Mouse (Mus musculus): ENCODE data around the gene Zfp775.

Gene Zfp775

DNA sequence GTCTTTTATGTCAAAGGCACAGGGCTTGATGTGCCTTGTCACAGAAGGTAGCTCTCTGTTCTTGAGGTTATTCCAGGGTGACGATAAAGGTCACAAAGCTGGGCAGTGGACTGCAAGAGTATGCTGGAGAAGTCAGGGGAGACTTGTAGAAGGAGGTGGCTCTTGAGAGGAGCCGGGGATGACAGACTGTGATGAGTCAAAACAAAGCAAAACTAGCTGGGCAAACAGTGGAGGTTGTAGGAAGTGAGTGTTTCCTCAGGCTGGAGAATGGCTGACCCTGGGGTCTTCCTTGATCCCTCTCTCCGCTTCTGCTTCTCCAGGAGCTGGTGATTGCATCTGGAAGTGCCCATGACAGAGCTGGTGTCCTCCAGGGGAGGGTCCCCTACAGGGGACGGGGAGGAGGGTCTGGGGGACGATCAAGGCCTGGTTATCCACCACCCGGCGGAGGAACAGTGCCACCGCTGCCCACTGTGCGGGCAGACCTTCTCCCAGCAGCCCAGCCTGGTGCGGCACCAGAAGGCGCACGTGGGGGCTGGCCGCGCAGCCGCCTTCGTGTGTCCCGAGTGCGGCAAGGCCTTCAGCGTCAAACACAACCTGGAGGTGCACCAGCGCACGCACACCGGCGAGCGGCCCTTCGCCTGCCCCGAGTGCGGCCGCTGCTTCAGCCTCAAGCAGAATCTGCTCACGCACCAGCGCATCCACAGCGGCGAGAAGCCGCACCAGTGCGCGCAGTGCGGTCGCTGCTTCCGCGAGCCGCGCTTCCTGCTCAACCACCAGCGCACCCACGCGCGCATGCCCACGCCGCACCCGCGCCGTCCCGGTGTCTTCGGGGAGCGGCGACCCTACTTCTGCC, 27.2 kb downstream of the Zfp775 start:
- DNase-seq (ENCODE audit: low read depth): no peak

- DNase-seq (ENCODE audit: low read depth): no peak
Observed at GRCm38 (mm10) chr6:48629661-48630034, 27.8 kb downstream of the Zfp775 start.

DNA sequence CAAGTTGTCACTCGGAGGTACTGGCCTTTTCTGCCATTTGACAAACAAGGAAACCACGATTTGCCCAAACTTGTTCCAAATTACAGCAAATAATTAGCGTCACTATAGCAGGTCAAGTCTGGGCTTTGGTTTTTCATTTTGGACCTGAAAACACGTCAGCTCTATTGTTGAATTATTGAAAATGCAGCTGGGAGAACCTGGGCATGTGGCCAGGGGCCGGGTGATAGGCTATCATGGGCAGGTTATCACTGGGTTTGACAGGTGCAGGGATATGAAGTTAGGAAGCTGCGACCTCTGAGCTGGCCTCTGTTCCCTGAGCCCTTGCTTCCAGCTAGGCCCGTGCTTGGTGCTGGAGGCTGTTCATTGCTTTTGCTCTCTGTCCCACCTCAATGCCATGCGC, 29.0 kb downstream of the Zfp775 start:
- no peak for DNase-seq (ENCODE audit: low read depth)

GRCm38 (mm10) chr6:48635105-48635504, 33.2 kb downstream of the Zfp775 start:
- DNase-seq (ENCODE audit: low read depth): no peak

DNA sequence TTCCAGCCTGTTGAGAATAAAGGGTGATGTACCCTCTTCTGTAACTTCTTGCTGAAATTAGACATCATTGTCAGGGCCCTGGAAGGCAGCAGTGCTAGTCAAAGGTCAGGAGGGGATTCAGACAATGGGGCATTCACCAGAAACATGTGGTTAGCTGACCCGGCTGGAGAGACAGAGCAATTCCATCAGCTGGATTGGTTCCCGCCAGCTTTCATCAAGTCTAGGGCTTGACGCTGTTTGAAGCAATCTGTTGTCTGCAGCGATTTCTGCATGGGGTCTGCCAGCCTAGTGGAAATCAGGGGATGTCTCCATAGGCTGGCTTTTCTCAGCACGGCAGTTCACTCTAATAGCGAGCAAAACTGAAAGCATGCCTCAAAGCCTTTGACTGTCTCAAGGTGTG, 34.7 kb downstream of the Zfp775 start:
- DNase-seq (ENCODE audit: low read depth): no peak

DNA sequence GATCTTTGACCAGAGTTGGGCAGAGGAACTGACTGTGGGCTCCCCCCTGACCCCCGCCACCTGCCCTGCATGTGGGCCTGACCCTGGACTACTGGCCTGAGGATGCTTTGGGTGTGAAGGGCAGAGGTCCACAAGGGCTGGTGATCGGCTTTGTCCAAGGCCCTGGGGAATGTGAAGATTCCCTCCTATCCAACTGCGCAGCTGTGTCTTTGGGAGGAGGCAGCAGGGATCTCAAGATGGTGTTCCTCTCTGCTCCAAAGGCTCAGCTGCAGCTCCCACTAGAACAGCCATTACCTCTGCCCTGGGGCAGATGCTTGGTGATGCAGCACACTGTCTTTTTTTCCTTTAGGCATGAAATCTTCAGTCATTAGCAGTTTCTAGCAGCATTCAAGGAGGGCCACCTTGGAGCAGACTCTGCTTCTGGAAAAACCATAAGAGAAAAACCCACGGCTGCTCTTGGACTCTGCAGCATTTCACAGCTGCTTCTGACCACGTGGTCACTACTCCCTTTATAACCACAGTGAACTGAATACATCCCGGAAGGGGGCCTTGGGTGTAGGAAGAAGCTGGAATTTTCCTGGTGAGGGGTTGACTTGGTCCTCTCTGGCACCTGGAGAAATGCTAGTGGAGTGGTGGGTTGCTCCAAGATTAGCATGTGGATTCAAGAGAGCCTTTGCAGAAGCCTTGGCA, 36.1 kb downstream of the Zfp775 start:
- no peak for DNase-seq (ENCODE audit: low read depth)

DNA sequence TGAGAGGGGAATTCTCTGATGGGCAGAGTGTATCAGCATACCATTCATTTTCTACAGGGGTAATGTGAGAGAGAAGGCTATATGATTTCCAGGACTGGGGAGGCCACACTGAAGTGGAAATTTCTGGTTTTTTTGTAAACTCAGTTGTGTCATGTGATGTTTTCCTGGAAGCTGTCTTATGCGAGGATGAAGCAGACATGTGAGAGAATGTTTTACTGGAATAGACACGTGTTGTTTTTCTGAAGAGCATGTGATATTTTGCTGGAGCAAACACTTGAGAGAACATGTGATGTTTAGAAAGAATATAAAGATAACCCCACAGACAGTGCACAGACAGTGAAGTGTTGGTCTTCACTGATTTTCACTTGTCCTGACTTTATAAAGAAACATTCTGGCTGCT, 36.7 kb downstream of the Zfp775 start:
- DNase-seq (ENCODE audit: low read depth): no peak

GRCm38 (mm10) chr6:48641391-48641790, 39.5 kb downstream of the Zfp775 start:
- no peak for DNase-seq (ENCODE audit: low read depth)

GRCm38 (mm10) chr6:48642764-48643292, 41.0 kb downstream of the Zfp775 start:
- no peak for DNase-seq (ENCODE audit: low read depth)

DNA sequence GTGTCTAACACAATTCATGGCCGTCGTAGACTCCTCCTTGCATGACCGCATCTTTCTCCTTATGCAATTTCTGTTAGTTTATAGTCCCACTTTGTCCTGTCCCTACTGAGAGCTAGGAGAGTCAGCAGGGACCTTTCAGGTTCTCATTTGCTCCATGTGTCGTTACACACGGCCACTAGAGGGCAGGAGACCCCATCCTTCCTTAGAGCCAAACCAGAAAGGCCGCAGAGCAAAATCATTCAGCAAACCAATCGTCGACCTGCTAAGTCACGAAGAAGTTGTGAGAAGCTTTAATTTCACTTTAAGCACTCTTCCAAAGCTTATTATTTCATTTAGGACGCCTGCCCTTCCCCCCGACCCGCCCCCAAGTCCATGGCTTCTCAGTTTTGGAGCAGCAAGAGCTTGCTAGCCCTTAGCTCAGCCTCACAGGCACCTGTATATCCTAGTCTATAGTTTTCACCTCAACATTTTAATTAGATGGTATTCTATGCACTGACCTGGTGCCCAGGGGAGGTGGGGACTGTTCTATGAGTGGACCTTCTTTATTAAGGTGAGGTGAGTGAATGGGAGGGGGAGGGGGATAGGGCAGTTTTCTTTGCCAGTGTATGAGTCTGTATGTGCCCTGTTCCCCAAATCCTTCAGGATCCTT, 43.9 kb downstream of the Zfp775 start:
- peak; percentile 73 for DNase-seq (ENCODE audit: low read depth)

DNA sequence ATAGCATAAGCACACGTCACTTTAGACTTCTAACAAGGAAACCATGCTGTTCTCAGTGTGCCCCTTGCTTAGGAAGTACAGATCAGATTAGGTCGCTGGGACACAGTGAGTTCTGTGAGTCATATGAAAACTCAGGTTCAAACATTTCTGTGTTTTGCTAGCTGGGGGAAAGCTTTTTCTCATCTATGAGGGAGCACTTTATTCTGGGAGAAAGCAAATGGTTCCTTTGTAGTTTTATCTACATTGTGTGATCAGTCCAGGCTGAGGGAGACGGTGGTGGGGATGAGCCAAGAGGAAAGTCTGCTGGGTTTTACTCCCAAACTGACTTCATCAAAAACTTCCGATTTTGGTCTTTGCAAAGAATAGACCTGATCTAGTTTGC, 44.4 kb downstream of the Zfp775 start:
- no peak for DNase-seq (ENCODE audit: low read depth)

DNA sequence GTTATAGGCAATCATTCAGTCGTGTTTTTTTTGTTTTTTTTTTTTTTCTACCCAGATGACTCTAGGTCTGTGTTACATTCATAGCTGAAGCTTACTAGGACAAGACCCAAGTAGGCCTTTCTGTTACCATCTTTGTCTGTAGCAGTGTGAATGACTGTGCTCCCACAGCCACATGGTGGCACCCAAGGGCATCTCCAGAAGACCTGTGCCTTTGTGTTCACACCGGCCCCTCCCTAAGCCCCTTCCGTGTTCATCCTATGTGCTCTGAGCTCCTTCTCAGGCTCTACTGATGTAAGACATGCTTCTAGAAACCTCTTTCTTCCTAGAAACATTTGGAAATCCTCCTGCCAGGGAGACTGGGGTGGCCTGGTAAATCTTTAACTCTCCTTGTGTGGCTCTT, 45.1 kb downstream of the Zfp775 start, which contains the start of gene Gimap8:
TSS of gene Gimap8 (plus strand) at position 240 of the 400 bp plus-strand sequence.
- peak; percentile 57 for DNase-seq (ENCODE audit: low read depth)

- no peak for DNase-seq (ENCODE audit: low read depth)
Observed at GRCm38 (mm10) chr6:48647611-48648010, 45.7 kb downstream of the Zfp775 start.

- no peak for DNase-seq (ENCODE audit: low read depth)
Observed at GRCm38 (mm10) chr6:48648779-48649178, 46.9 kb downstream of the Zfp775 start.

- DNase-seq (ENCODE audit: low read depth): no peak
Observed at GRCm38 (mm10) chr6:48650041-48650440, 48.2 kb downstream of the Zfp775 start.

DNA sequence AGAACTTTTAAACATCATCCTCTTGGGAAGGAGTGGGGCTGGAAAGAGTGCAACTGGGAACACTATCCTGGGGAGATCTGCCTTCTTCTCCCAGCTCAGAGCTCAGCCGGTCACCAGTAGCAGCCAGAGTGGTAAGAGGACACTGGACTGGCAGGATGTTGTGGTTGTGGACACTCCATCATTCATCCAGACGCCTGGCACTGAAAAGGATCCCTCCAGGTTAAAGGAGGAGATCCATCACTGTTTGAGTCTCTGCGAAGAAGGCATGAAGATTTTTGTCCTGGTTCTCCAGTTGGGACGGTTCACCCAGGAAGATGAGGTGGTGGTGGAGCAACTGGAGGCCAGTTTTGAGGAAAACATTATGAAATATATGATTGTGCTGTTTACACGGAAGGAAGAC, 56.9 kb downstream of the Zfp775 start:
- DNase-seq (ENCODE audit: low read depth): no peak

GRCm38 (mm10) chr6:48664750-48665149, 62.9 kb downstream of the Zfp775 start:
- DNase-seq (ENCODE audit: low read depth): no peak

GRCm38 (mm10) chr6:48665471-48665870, 63.6 kb downstream of the Zfp775 start:
- no peak for DNase-seq (ENCODE audit: low read depth)

DNA sequence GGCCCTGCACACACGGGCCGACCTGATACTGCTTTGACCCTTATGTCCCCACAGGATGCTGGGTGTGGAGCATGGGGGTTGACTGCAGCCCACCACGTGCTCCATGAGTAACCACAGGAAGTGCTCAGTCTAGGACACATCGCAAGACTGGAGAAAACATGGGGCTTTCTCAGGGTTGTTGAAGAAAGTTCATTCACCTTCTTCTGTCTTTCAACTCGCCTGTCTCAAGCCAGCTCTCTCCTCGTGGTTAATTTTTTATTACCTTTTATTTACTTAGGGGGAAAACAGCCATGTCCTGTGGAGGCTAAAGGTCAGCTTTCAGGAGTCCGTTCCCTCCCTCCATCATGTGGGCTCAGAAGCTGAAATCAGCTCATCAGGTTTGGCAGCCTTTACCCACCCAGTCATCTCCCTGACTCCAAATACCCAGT, 64.3 kb downstream of the Zfp775 start:
- DNase-seq (ENCODE audit: low read depth): no peak

DNA sequence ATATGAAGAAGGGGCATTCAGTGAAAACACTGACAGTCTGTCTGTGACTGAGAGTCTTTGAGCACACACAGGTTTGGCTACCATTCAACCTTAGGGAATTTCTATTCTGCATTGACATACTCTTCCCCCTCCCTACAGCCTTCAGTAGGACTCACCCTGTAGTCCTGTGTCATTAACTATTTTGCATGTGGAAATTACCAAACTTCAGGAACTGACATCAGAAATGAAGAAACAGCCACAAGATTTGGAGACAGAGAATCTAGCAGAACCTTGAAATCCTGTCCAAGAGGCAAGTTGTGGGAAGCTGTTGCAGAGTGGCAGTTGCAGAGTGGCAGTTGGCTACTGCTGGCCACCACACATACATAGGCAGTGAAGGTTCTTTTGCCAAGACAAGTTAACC, 66.2 kb downstream of the Zfp775 start:
- DNase-seq (ENCODE audit: low read depth): no peak

- no peak for DNase-seq (ENCODE audit: low read depth)
Observed at GRCm38 (mm10) chr6:48669446-48669969, 67.6 kb downstream of the Zfp775 start.
